Mouse (Mus musculus) small intestine, adult 2 months (tissue): ENCODE data around the gene Lpp.

Source experiments
- CTCF ChIP-seq: fragments of 200-500 bp; IDR thresholded peaks from 2 replicates; pipeline ENCODE4 v1.5.1; 2012; ENCODE audit warnings: low read depth, mild to moderate bottlenecking, control low read depth, inconsistent platforms, low read length, moderate library complexity, mixed read lengths; ENCODE audit not compliant: insufficient replicate concordance, insufficient read length; ENCODE audit errors: extremely low read depth
- POLR2A ChIP-seq: fragments of 200-500 bp; IDR thresholded peaks from 2 replicates; pipeline ENCODE4 v1.6.1; 2012; ENCODE audit warnings: low read depth, mild to moderate bottlenecking, control low read depth, inconsistent platforms, low read length, moderate library complexity

DNA sequence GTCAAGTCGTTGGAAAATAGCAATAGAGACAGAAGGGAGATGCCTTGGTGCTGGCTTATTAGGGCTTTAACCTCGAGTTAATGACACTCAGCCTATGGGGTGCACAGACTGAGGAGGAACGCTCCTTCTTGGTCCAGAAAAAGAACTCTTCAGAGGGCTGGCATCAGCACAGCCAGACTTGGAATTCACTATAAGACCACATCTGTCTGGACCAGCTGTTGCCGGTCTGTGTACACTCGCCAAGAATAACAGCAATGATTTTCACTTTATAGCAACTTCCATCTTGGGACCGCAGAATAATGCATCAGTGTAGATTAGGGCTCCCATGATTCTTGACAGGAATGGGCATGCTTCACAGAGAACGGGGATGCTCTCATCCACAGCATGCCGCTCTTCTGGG lies 439.9 kb downstream of the Lpp start:
- no peak for TF ChIP-seq CTCF
- no peak for TF ChIP-seq POLR2A
